Mouse (Mus musculus): ENCODE results near the gene Rnaseh2a. TPM values are rescaled to one million over a fixed set of nuclear protein-coding genes. Genes with fewer than 3 reads are reported as not detected.

The Rnaseh2a gene
- polyA plus RNA-seq, 1 experiment: not detected

DNA sequence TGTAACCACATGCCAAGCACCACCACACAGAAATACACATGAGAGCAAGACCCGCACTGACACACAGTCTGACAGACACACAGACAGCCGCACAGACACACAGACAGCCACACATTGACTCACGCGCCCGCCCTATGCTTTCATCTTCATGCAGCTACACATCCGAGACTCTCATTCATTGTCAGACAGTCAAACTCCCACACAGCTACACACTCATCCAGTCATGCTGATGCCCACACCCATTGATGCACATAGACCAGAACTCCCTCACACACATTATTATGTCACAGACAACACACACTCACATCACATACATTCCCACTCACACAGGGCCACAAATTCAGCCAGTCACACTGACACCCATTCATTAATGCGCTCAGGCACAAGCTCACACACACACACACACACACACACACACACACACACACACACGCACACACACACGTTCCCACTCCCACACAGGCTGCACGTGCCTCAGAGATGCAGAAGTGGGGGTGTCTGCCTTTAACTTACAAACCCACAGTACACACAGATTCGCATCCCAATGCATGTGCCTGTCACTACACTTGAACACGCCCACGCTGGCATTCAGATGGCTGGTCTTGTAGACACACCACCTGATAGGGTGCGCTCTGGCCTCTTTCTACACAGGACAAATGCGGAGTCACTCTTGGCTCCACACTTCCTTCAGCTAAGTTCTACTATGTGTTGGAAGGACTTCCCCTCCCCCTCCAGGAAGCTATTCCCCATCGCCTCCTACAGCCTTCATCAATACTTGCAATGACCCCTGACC, 35.6 kb downstream of the Rnaseh2a start:
- Histone ChIP-seq H3K4me1 (ENCODE audit: control insufficient read depth, insufficient read depth, low read length) (peaks cover 26% of the 10 kb centered on the region), H3K4me3 (ENCODE audit: insufficient read depth, low read depth, low read length) (no peak overlapping the region), H3K27ac (ENCODE audit: insufficient read depth, low read depth, low read length) (no peak overlapping the region)
- WGBS: 44% methylated on average over 16 of the region's 16 CpGs
- no peak for TF ChIP-seq POLR2A (IDR thresholded peaks at IDR 0.05; ENCODE audit: insufficient read depth, low read depth, low read length)
- no peak for TF ChIP-seq CTCF (IDR thresholded peaks at IDR 0.05; ENCODE audit: insufficient read depth, low read depth, low read length)

DNA sequence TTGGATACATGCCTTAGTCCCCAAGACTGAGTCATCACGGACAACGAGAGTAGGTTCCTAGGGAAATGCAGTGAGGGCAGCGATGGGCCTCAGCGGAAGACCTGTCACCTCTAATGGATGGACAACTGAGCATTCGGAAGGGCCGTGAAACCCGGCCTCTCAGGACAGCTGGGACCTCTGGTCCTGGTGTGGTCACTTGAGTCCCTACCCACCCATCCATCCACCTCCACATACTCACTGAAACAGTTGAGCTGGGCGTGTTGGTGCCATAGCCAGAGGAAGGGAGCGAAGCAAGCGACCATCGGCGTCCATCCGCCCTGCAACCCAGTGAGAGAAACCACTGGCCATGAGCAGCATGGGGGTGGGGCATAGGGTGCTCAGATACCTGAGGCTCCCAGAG, 39.0 kb downstream of the Rnaseh2a start:
- 88% methylated on average over 13 of the region's 13 CpGs for WGBS
- TF ChIP-seq CTCF (IDR thresholded peaks at IDR 0.05; ENCODE audit: insufficient read depth, low read depth, low read length) (no peak), POLR2A (IDR thresholded peaks at IDR 0.05; ENCODE audit: insufficient read depth, low read depth, low read length) (no peak)
- no peak overlapping the region for H3K4me3 ChIP-seq (ENCODE audit: insufficient read depth, low read depth, low read length)
- no peak overlapping the region for H3K27ac ChIP-seq (ENCODE audit: insufficient read depth, low read depth, low read length)
- peaks cover 24% of the 10 kb centered on the region for H3K4me1 ChIP-seq (ENCODE audit: control insufficient read depth, insufficient read depth, low read length)

DNA sequence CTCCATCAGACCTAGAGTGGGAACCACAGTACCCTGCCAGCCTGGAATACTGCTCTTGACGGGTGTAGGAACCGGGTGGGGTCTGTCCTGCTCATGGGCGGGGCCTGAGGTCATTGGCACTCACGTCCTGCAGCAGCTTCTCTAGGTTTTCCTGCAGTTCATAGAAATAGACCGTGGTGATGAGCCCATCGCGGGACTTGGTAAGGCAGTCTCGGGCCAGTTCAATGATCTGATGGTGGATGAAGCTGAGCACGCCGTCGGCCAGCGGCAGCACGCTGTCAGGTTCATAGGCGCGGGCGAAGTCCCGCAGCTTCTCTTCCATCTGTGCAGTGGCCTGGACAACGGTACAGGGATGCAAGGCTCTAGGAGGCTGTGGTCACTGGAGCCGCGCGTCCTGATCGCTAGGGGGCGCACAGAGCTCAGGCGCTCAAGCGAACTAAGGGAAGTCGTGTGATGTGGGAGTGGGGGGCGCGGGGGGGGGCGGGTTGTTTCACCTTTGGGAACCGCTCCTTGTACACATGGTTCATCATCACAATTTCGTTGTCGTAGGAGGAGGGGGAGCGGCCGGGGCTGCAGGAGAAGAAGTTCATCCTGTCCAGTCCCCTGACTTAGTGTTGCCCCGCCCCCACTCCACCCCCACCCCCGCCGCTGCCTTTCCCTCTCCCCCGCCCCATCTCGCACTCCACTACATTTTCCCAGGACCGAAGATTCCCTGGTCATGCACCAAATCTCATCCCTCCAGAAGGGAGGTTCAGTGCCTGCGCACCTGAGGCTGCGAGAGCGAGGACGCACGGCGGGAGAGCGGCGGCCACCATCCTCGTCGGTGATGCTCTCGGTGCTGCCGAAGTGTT, 40.9 kb downstream of the Rnaseh2a start:
- 10% methylated on average over 51 of the region's 52 CpGs for WGBS
- Histone ChIP-seq H3K27ac (ENCODE audit: insufficient read depth, low read depth, low read length) (no peak overlapping the region), H3K4me1 (ENCODE audit: control insufficient read depth, insufficient read depth, low read length) (peaks cover 7% of the 10 kb centered on the region), H3K4me3 (ENCODE audit: insufficient read depth, low read depth, low read length) (0 out of 2 replicates have a peak overlapping the region, but pooled peaks have one; percentile 4)
- no peak for TF ChIP-seq POLR2A (IDR thresholded peaks at IDR 0.05; ENCODE audit: insufficient read depth, low read depth, low read length)
- peak; percentile 83; the same call in 1 of the 2 replicates for TF ChIP-seq CTCF (IDR thresholded peaks at IDR 0.05; ENCODE audit: insufficient read depth, low read depth, low read length)

- Histone ChIP-seq H3K27ac (ENCODE audit: insufficient read depth, low read depth, low read length) (no peak overlapping the region), H3K4me1 (ENCODE audit: control insufficient read depth, insufficient read depth, low read length) (peaks cover 6% of the 10 kb centered on the region), H3K4me3 (ENCODE audit: insufficient read depth, low read depth, low read length) (no peak overlapping the region)
- 86% methylated on average over 1 of the region's 1 CpGs for WGBS
- no peak for TF ChIP-seq POLR2A (IDR thresholded peaks at IDR 0.05; ENCODE audit: insufficient read depth, low read depth, low read length)
- TF ChIP-seq CTCF (IDR thresholded peaks at IDR 0.05; ENCODE audit: insufficient read depth, low read depth, low read length): no peak
Measured at GRCm38 (mm10) chr8:84927513-84927912, 42.1 kb downstream of the Rnaseh2a start.

GRCm38 (mm10) chr8:84925557-84925956, 44.0 kb downstream of the Rnaseh2a start:
- H3K4me1 ChIP-seq (ENCODE audit: control insufficient read depth, insufficient read depth, low read length): peaks cover 6% of the 10 kb centered on the region
- H3K4me3 ChIP-seq (ENCODE audit: insufficient read depth, low read depth, low read length): no peak overlapping the region
- 77% methylated on average over 7 of the region's 7 CpGs for WGBS
- TF ChIP-seq POLR2A (IDR thresholded peaks at IDR 0.05; ENCODE audit: insufficient read depth, low read depth, low read length) (no peak), CTCF (IDR thresholded peaks at IDR 0.05; ENCODE audit: insufficient read depth, low read depth, low read length) (no peak)
- H3K27ac ChIP-seq (ENCODE audit: insufficient read depth, low read depth, low read length): no peak overlapping the region

GRCm38 (mm10) chr8:84921596-84921995, 48.0 kb downstream of the Rnaseh2a start:
- 73% methylated on average over 2 of the region's 2 CpGs for WGBS
- H3K27ac ChIP-seq (ENCODE audit: insufficient read depth, low read depth, low read length): no peak overlapping the region
- no peak for TF ChIP-seq POLR2A (IDR thresholded peaks at IDR 0.05; ENCODE audit: insufficient read depth, low read depth, low read length)
- no peaks in the 10 kb centered on the region for H3K4me1 ChIP-seq (ENCODE audit: control insufficient read depth, insufficient read depth, low read length)
- H3K4me3 ChIP-seq (ENCODE audit: insufficient read depth, low read depth, low read length): no peak overlapping the region

DNA sequence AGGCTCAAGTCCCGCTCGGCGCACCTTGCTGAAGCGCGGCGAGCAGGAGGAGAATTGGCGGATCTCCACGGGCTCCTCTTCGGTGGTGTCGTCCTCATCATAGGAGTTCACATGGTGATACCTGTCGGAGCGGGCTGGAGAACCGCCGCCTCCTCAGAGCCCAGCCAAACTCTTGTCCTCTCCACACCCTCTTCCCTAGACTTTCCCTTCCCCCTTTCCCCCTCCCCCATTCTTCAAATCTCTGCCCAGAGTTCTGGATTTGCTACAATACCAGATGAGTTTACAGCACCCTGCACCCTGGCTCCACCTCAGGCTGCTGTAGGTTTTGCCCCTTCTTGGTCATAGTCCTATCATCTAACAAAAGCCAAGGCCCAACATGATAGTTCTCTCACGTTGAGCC, 50.9 kb downstream of the Rnaseh2a start:
- 93% methylated on average over 15 of the region's 15 CpGs for WGBS
- Histone ChIP-seq H3K27ac (ENCODE audit: insufficient read depth, low read depth, low read length) (no peak overlapping the region), H3K4me3 (ENCODE audit: insufficient read depth, low read depth, low read length) (no peak overlapping the region), H3K4me1 (ENCODE audit: control insufficient read depth, insufficient read depth, low read length) (no peaks in the 10 kb centered on the region)
- TF ChIP-seq POLR2A (IDR thresholded peaks at IDR 0.05; ENCODE audit: insufficient read depth, low read depth, low read length): no peak
- no peak for TF ChIP-seq CTCF (IDR thresholded peaks at IDR 0.05; ENCODE audit: insufficient read depth, low read depth, low read length)

GRCm38 (mm10) chr8:84917781-84918180, 51.8 kb downstream of the Rnaseh2a start:
- WGBS: 51% methylated on average over 20 of the region's 20 CpGs
- Histone ChIP-seq H3K4me1 (ENCODE audit: control insufficient read depth, insufficient read depth, low read length) (peaks cover 5% of the 10 kb centered on the region), H3K27ac (ENCODE audit: insufficient read depth, low read depth, low read length) (no peak overlapping the region), H3K4me3 (ENCODE audit: insufficient read depth, low read depth, low read length) (no peak overlapping the region)
- TF ChIP-seq CTCF (IDR thresholded peaks at IDR 0.05; ENCODE audit: insufficient read depth, low read depth, low read length) (no peak), POLR2A (IDR thresholded peaks at IDR 0.05; ENCODE audit: insufficient read depth, low read depth, low read length) (no peak)

DNA sequence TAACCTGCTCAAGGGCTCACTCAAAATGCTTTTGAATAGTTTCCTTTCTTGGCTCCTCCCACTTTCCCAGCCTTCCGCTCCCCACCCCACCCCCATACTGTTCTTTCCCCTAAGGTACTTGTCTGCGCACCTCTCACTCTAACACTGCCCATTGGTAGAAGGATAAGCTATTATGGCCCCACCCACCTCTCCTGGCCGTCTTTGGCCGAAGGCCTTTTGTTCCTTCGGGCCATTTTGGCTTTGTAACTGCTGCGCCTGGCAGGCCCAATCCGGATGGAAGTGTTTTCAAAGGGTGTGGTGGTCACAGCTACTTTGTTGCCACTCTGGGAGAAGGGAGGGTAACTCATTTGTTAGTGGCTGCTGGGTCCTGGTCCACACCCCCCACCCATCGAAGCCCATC, 54.3 kb downstream of the Rnaseh2a start:
- peaks cover 7% of the 10 kb centered on the region for H3K4me1 ChIP-seq (ENCODE audit: control insufficient read depth, insufficient read depth, low read length)
- TF ChIP-seq CTCF (IDR thresholded peaks at IDR 0.05; ENCODE audit: insufficient read depth, low read depth, low read length) (no peak), POLR2A (IDR thresholded peaks at IDR 0.05; ENCODE audit: insufficient read depth, low read depth, low read length) (no peak)
- WGBS: 88% methylated on average over 8 of the region's 8 CpGs
- H3K4me3 ChIP-seq (ENCODE audit: insufficient read depth, low read depth, low read length): no peak overlapping the region
- H3K27ac ChIP-seq (ENCODE audit: insufficient read depth, low read depth, low read length): no peak overlapping the region
